Mouse (Mus musculus) monocyte, adult 5-6 weeks (primary cell): Measurements from ENCODE around the gene Olfr968. TPM values are rescaled to one million over a fixed set of nuclear protein-coding genes. Genes with fewer than 3 reads are reported as not detected.

ENCODE experiments used
- ATAC-seq: fragments of 153-309, 156-312 bp; replicated peaks from 2 replicates; pipeline ENCODE4 v1.8.0; 2017; ENCODE audit warnings: mild to moderate bottlenecking; ENCODE audit not compliant: low TSS enrichment, insufficient number of reproducible peaks, severe bottlenecking, poor library complexity, low FRiP score
- total RNA-seq: library from RNA; stranded (forward); fragments of 200-1000, 200-491, 200-594 nt; gene quantifications from 3 replicates; pipeline ENCODE4 v1.2.3, GENCODE M21; 2017

Gene Olfr968
- not detected in 3 replicates for total RNA-seq

DNA sequence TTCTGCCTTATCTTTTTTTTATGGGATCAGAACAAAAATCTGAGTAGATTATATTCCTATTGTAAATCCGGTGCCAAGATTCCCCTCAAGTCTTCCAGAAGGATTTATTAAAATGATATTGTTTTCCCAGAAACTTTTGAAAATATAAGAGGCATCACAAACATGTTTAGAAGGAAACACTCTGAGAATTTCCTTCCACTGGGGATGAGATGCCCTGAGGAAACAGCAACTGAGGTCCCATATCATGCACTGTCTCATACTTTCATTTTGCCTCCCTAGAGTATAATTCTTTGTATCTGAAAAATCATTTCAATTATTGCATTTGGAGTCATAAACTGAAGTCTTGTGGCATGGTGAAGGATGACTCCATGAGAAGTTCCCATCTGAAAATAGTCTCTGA, at the start of gene Olfr968:
Gene Olfr968 (minus strand): TSS at position 101 of the 400 bp plus-strand sequence.
- ATAC-seq = no peak

DNA sequence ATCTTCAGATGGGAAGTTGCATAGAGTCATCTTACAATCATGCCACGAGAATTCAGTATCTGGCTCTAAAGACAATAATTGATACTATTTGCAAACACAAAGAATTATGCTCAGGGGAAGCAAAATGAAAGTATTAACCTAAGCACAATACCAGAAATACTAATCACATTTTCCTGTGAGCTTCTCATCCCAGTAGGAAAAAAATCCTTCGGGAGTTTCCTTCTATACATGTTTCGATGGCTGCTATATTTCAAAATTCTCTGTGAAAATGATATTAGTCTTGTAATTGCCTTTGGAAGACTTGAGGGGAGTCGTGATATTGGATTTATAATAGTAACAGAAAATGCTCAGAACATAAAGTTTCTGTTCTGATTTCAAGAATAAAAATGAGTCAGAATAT, 25.5 kb upstream of the Olfr968 start, which contains the start of gene Olfr970:
Gene Olfr970 (plus strand): TSS at position 301 of the 400 bp plus-strand sequence.
- ATAC-seq = no peak

DNA sequence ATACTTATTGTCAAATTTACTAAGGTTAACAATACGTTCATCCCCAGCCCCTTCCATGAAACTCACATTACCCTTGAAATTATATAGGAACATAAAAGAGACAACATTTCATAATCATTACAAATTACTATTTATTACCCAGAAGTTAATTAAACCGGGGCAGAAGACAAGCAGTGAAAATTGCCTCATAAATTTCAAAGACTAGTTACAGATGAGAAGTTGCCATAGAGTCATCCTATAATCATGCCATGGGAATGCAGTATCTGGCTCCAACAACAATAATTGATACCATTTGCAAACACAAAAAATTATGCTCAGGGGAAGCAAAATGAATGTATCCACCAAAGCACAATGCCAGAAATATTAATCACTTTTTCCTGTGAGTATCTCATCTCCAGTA, 7.5 kb upstream of the Olfr968 start, which contains the start of gene Olfr969:
Gene Olfr969 (plus strand): TSS at position 388 of the 400 bp plus-strand sequence.
- ATAC-seq = no peak

DNA sequence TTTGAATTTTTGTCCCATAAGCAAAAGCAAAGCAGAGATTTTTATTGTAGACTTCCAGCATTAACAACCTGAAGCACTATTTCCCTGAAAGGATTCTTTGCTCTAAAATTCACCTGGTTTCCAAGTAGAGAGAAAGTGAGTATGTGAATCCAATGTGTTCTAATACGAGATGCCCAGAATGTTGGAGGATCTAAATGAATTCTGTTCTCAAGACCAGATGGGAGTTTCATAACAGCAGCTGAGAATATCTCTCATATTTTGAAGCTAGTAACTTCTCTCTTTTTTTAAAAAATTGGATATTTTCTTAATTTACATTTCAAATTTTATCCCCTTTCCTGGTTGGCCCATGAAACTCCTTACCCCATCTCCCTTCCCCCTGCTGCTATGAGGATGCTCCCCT, 36.6 kb downstream of the Olfr968 start:
- no peak for ATAC-seq

DNA sequence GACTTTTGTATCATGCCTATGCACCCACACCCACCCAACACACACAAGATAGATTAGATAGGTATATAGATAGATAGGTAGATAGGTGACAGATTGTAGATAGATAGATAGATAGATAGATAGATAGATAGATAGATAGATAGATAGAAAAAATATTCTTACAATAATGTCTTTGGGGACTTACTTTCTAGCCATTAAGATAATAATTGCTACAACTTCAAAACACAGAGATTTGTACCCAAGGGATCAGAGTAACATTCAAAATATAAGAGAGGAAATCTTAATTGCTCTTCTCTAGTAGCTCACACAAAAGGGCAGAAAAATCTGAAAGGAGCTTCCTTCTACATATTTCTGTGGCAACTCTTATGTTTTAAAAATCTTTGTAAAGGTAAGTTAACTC, 37.1 kb downstream of the Olfr968 start, which contains the start of gene Olfr967:
Gene Olfr967 (plus strand): TSS at position 301 of the 400 bp plus-strand sequence.
- no peak for ATAC-seq

DNA sequence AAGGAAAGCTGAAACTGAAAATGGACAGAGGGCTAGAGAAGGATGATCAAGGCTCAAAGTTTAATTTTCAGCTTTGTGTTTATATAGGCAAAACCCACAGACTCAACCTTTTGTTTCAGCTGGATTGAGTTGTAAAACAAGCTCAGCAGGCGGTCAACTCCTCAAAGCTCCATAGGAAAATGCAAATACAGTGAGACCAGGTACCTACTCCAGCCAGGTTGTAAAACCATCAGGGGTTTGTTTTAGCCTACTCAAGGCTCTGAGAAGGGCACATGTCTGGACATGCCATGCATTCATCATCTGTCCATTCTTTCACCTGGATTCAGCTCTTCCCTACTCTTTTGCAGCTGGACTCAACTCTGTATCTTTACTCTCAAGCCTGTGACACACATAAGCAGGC, 42.3 kb downstream of the Olfr968 start:
- ATAC-seq = no peak

DNA sequence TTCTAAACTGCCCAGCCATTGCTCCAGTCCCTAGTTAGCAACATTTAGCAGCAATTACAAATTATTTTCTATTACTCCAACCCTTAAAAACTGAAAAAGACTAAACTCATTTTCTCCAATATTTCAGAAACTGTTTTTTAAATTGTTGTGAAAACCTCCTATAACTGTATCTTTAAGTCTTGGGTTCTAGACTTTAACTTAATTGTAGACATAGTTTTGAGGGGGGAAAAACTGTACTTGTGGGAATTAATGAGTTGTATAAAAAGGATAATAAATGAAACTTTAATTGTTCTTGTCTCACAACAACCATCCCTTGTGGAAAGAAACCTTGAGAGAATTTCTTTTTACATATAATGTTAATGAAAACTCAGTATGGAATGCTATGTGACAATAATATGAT, 52.4 kb downstream of the Olfr968 start, which contains the start of gene Olfr150:
Gene Olfr150 (plus strand): TSS at position 301 of the 400 bp plus-strand sequence.
- no peak for ATAC-seq

Other genes starting within 250 kb of the Olfr968 start
- not detected in 3 replicates for gene Olfr958, start 229.2 kb downstream of the Olfr968 start, total RNA-seq
- not detected in 3 replicates for gene Olfr959, start 207.7 kb downstream of the Olfr968 start, total RNA-seq
- not detected in 3 replicates for gene AW551984, start 178.8 kb downstream of the Olfr968 start, total RNA-seq
- gene Olfr148, start 172.6 kb downstream of the Olfr968 start, total RNA-seq = not detected in 3 replicates
- gene Olfr960, start 161.9 kb downstream of the Olfr968 start, total RNA-seq = not detected in 3 replicates
- not detected in 3 replicates for gene Olfr961, start 138.2 kb downstream of the Olfr968 start, total RNA-seq
- gene Olfr963, start 116.0 kb downstream of the Olfr968 start, total RNA-seq = not detected in 3 replicates
- not detected in 3 replicates for gene Olfr149, start 76.1 kb downstream of the Olfr968 start, total RNA-seq
- not detected in 3 replicates for gene Olfr965, start 71.9 kb downstream of the Olfr968 start, total RNA-seq
- not detected in 3 replicates for gene Olfr150, start 52.3 kb downstream of the Olfr968 start, total RNA-seq
- 1.1 TPM in 1 of 3 replicates, not detected in the others for gene Olfr967, start 37.0 kb downstream of the Olfr968 start, total RNA-seq
- not detected in 3 replicates for gene Olfr969, start 7.7 kb upstream of the Olfr968 start, total RNA-seq
- gene Olfr970, start 25.6 kb upstream of the Olfr968 start, total RNA-seq = not detected in 3 replicates
- not detected in 3 replicates for gene Olfr971, start 53.6 kb upstream of the Olfr968 start, total RNA-seq
- not detected in 3 replicates for gene Olfr972, start 83.2 kb upstream of the Olfr968 start, total RNA-seq
- gene Olfr229, start 124.1 kb upstream of the Olfr968 start, total RNA-seq = not detected in 3 replicates
- not detected in 3 replicates for gene Olfr974, start 154.2 kb upstream of the Olfr968 start, total RNA-seq
- gene Olfr975, start 168.8 kb upstream of the Olfr968 start, total RNA-seq = not detected in 3 replicates
- not detected in 3 replicates for gene Olfr976, start 177.9 kb upstream of the Olfr968 start, total RNA-seq
- gene Olfr978, start 208.9 kb upstream of the Olfr968 start, total RNA-seq = not detected in 3 replicates
- gene Olfr979, start 220.2 kb upstream of the Olfr968 start, total RNA-seq = not detected in 3 replicates
- not detected in 3 replicates for gene Olfr980, start 226.3 kb upstream of the Olfr968 start, total RNA-seq
- gene Olfr981, start 238.2 kb upstream of the Olfr968 start, total RNA-seq = not detected in 3 replicates